Comparison of ENCODE assay signal across 16 mouse cellular contexts in the genomic region with DNA sequence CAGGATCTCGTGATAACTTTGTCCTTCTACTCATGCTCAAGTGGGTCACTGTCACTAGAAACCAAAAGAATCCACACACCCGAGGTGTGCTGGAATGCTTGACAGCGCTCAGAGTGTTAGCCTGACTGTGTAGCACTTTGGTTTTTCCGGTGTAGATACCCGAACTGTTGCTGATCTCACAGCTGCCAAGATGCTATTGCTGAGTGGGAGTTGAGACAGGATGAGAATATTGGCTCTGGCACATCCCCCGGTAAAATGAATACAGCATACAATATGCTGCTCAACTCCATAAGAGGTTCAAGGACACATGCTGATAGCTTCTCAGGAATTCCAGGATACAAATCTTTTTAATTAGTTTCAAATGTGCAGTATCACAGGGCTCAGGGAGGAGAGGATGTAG. TPM values are rescaled to one million over a fixed set of nuclear protein-coding genes. Genes with fewer than 3 reads are reported as not detected.
A peak's percentile ranks its signal among the peaks of the same experiment; 100 is the strongest.
DNase-seq lines count a peak whose midpoint lies in the region; ATAC-seq and TF ChIP-seq lines count a peak whose summit lies in the region.
"Had no signal": no experiment of that assay in that cellular context is flagged by ENCODE, and none has a peak within 500 bp of the region (broad histone marks: within the 10 kb centered on the region; RNA-seq: fewer than 3 reads in every experiment).

No protein-coding gene starts in this region.

- TF ChIP-seq POLR2A in brain, embryonic 14.5 days (IDR thresholded peaks at IDR 0.05; ENCODE audit: borderline replicate concordance, extremely low read depth, insufficient read depth, insufficient read length, poor library complexity, severe bottlenecking) = no peak

- intact Hi-C loops in heart, postnatal 36 days (cut with DNase I) = no loop called here

- 0 out of 2 replicates have a peak overlapping the region, but pooled peaks have one; percentile 2 for H3K4me2 ChIP-seq in heart, embryonic 12.5 days
- H3K4me2 ChIP-seq in lung, embryonic 14.5 days = no peak overlapping the region
- H3K4me2 ChIP-seq: forebrain, embryonic 12.5 days; liver, embryonic 11.5 days had no signal

- H3K9me3 ChIP-seq in heart, embryonic 12.5 days (replicated peaks) = no peaks in the 10 kb centered on the region
- no peaks in the 10 kb centered on the region for H3K9me3 ChIP-seq in lung, embryonic 14.5 days (ENCODE audit: low read depth, low read length)
- no peaks in the 10 kb centered on the region for H3K9me3 ChIP-seq in limb, embryonic 10.5 days (replicated peaks)
- H3K9me3 ChIP-seq: forebrain, embryonic 12.5 days had no signal

- no peak overlapping the region for H3K9ac ChIP-seq in heart, embryonic 12.5 days
- H3K9ac ChIP-seq in lung, embryonic 14.5 days = no peak overlapping the region
- H3K9ac ChIP-seq: forebrain, embryonic 12.5 days had no signal

- peaks cover 52% of the 10 kb centered on the region for H3K4me1 ChIP-seq in heart, embryonic 12.5 days (replicated peaks)
- H3K4me1 ChIP-seq in lung, embryonic 14.5 days (ENCODE audit: insufficient read depth) = peaks cover 22% of the 10 kb centered on the region
- H3K4me1 ChIP-seq in limb, embryonic 10.5 days = peaks cover 66% of the 10 kb centered on the region

- TF ChIP-seq CTCF in lung, embryonic 14.5 days (IDR thresholded peaks at IDR 0.05; ENCODE audit: low read depth) = no peak
- no peak for TF ChIP-seq CTCF in brain, embryonic 14.5 days (IDR thresholded peaks at IDR 0.05; ENCODE audit: borderline replicate concordance, extremely low read depth, insufficient read depth, insufficient read length)

- WGBS in heart, embryonic 12.5 days = 22% methylated on average over 6 of the region's 6 CpGs
- WGBS in lung, embryonic 14.5 days = 19% methylated on average over 6 of the region's 6 CpGs
- WGBS in limb, embryonic 10.5 days = 41% methylated on average over 6 of the region's 6 CpGs

- ATAC-seq in heart, embryonic 12.5 days (ENCODE audit: insufficient number of reproducible peaks, low FRiP score) = peak; percentile 62
- ATAC-seq in lung, embryonic 14.5 days (ENCODE audit: insufficient read depth) = peak; percentile 74
- ATAC-seq: hindbrain, postnatal 0 days had no signal

- no peak overlapping the region for H3K4me3 ChIP-seq in heart, embryonic 12.5 days
- no peak overlapping the region for H3K4me3 ChIP-seq in lung, embryonic 14.5 days (ENCODE audit: low read depth, low read length)
- peak overlapping the region; percentile 15; the same call in 1 of the 2 replicates for H3K4me3 ChIP-seq in limb, embryonic 10.5 days
- H3K4me3 ChIP-seq: forebrain, embryonic 12.5 days had no signal

- no peaks in the 10 kb centered on the region for H3K36me3 ChIP-seq in heart, embryonic 12.5 days
- no peaks in the 10 kb centered on the region for H3K36me3 ChIP-seq in lung, embryonic 14.5 days (ENCODE audit: insufficient read depth)
- H3K36me3 ChIP-seq in limb, embryonic 10.5 days = no peaks in the 10 kb centered on the region
- H3K36me3 ChIP-seq: forebrain, embryonic 12.5 days had no signal

- no peaks in the 10 kb centered on the region for H3K27me3 ChIP-seq in heart, embryonic 12.5 days (replicated peaks)
- H3K27me3 ChIP-seq in lung, embryonic 14.5 days (ENCODE audit: insufficient read depth, low read length) = no peaks in the 10 kb centered on the region
- H3K27me3 ChIP-seq in limb, embryonic 10.5 days (ENCODE audit: low read depth, poor library complexity, severe bottlenecking) = no peaks in the 10 kb centered on the region
- H3K27me3 ChIP-seq: forebrain, embryonic 12.5 days had no signal

- peak overlapping the region; percentile 94 for H3K27ac ChIP-seq in heart, embryonic 12.5 days (ENCODE audit: poor library complexity, severe bottlenecking)
- peak overlapping the region; percentile 55; the same call in 1 of the 2 replicates for H3K27ac ChIP-seq in lung, embryonic 14.5 days (ENCODE audit: low read depth)
- peak overlapping the region; percentile 98 for H3K27ac ChIP-seq in limb, embryonic 10.5 days
- H3K27ac ChIP-seq: forebrain, embryonic 12.5 days; hindbrain, postnatal 0 days had no signal

- no peak for DNase-seq in heart, postnatal 36 days
- DNase-seq in lung, embryonic 14.5 days = peak; percentile 68
- DNase-seq in lung, postnatal 36 days = no peak
- peak; percentile 26 for DNase-seq in brain, embryonic 14.5 days (ENCODE audit: low read depth)
- no peak for DNase-seq in limb, embryonic 10.5 days (ENCODE audit: low spot score)
- DNase-seq in urinary bladder, postnatal 36 days (ENCODE audit: low spot score in 2 of 2) = no peak
- no peak for DNase-seq in cerebellum, adult 11 months
- DNase-seq: adrenal gland, adult 2 months; gastrocnemius, postnatal 25 days; retina, postnatal 1 day had no signal

RNA-seq across cellular contexts. Expression of gene Cpa2, which starts 12.6 kb away (rescaled TPM):
- polyA plus RNA-seq in heart, embryonic 12.5 days (2016; fragmentation: Nextera tagmentation; extraction: Ambion mirVana) = 5.3 and 6.3 TPM in 2 replicates
- total RNA-seq in heart, postnatal 36 days (2021) = not detected
- polyA plus RNA-seq in lung, embryonic 14.5 days (2014; fragmentation: Nextera tagmentation; extraction: Ambion mirVana) = 7.2 and 7.8 TPM in 2 replicates
- 3.4 and 4.1 TPM in 2 replicates for polyA plus RNA-seq in brain, embryonic 14.5 days (2012; rRNA removed)
- 109 and 110 TPM in 2 replicates for polyA plus RNA-seq in limb, embryonic 10.5 days (2016; fragmentation: Nextera tagmentation; extraction: Ambion mirVana)
- total RNA-seq: gastrocnemius, postnatal 25 days had no signal
- polyA plus RNA-seq: adrenal gland, adult 2 months had no signal

RNA-seq across cellular contexts. Expression of gene Ssmem1, which starts 19.2 kb away (rescaled TPM):
- 0.17 and 0.26 TPM in 2 replicates for polyA plus RNA-seq in heart, embryonic 12.5 days (2016; fragmentation: Nextera tagmentation; extraction: Ambion mirVana)
- total RNA-seq in heart, postnatal 36 days (2021) = under 1 TPM; 0.22 to 0.31 TPM
- 0.16 and 0.49 TPM in 2 replicates for polyA plus RNA-seq in lung, embryonic 14.5 days (2014; fragmentation: Nextera tagmentation; extraction: Ambion mirVana)
- polyA plus RNA-seq in brain, embryonic 14.5 days (2012; rRNA removed) = 0.09 and 0.10 TPM in 2 replicates
- 0.38 and 0.59 TPM in 2 replicates for polyA plus RNA-seq in limb, embryonic 10.5 days (2016; fragmentation: Nextera tagmentation; extraction: Ambion mirVana)
- polyA plus RNA-seq: adrenal gland, adult 2 months; liver, embryonic 11.5 days had no signal

RNA-seq across cellular contexts. Expression of gene Tmem209, which starts 19.2 kb away (rescaled TPM):
- 27.5 and 31.1 TPM in 2 replicates for polyA plus RNA-seq in heart, embryonic 12.5 days (2016; fragmentation: Nextera tagmentation; extraction: Ambion mirVana)
- 1 to 10 TPM; 8.3 to 8.4 TPM for total RNA-seq in heart, postnatal 36 days (2021)
- 43.5 and 44.7 TPM in 2 replicates for polyA plus RNA-seq in lung, embryonic 14.5 days (2014; fragmentation: Nextera tagmentation; extraction: Ambion mirVana)
- 45.9 and 59.4 TPM in 2 replicates for polyA plus RNA-seq in brain, embryonic 14.5 days (2012; rRNA removed)
- 45.7 and 51.6 TPM in 2 replicates for polyA plus RNA-seq in limb, embryonic 10.5 days (2016; fragmentation: Nextera tagmentation; extraction: Ambion mirVana)

RNA-seq across cellular contexts. Expression of gene Cpa4, which starts 39.4 kb away (rescaled TPM):
- 2.9 and 3.1 TPM in 2 replicates for polyA plus RNA-seq in heart, embryonic 12.5 days (2016; fragmentation: Nextera tagmentation; extraction: Ambion mirVana)
- total RNA-seq in heart, postnatal 36 days (2021) = not detected
- 0.07 and 0.14 TPM in 2 replicates for polyA plus RNA-seq in lung, embryonic 14.5 days (2014; fragmentation: Nextera tagmentation; extraction: Ambion mirVana)
- 2.5 and 3.3 TPM in 2 replicates for polyA plus RNA-seq in brain, embryonic 14.5 days (2012; rRNA removed)
- polyA plus RNA-seq in limb, embryonic 10.5 days (2016; fragmentation: Nextera tagmentation; extraction: Ambion mirVana) = 1.1 and 1.4 TPM in 2 replicates
- total RNA-seq: gastrocnemius, postnatal 25 days; layer of hippocampus, postnatal 10 days; megakaryocyte, adult 5-6 weeks had no signal

Comparison
In these comparisons a context has a peak if more than half of its experiments do, and no peak if none do; other contexts are left out.
1. DNase-seq: peak in lung, embryonic 14.5 days (single experiment) and brain, embryonic 14.5 days (single experiment); none in heart, postnatal 36 days (0 of 2), lung, postnatal 36 days (single experiment), limb, embryonic 10.5 days (single experiment), urinary bladder, postnatal 36 days (0 of 2) and cerebellum, adult 11 months (single experiment).
2. RNA of gene Cpa2, which starts 12.6 kb away (polyA plus RNA-seq): 109 to 110 TPM in limb, embryonic 10.5 days; 7.2 to 7.8 TPM in lung, embryonic 14.5 days, 5.3 to 6.3 TPM in heart, embryonic 12.5 days and 3.4 to 4.1 TPM in brain, embryonic 14.5 days; every median in the first group is over 10 times any median in the second.
3. Peak in every context shown above with its lines, with median percentiles within 50 percentile points of each other: H3K27ac ChIP-seq.